Mouse (Mus musculus) forelimb bud, embryonic 11.5 days (tissue): Measurements from ENCODE around the gene Nucb1.
"Not testable (repeated sequence)": the region's sequence is repeated elsewhere in the genome, so short reads cannot be mapped to it uniquely, and the experiment has no call there.

Experiments used
- DNase-seq: peaks from one replicate; pipeline ENCODE4 v3.0.0-alpha.2; 2012; ENCODE audit warnings: low read depth, low spot score

Nucb1 gene

DNA sequence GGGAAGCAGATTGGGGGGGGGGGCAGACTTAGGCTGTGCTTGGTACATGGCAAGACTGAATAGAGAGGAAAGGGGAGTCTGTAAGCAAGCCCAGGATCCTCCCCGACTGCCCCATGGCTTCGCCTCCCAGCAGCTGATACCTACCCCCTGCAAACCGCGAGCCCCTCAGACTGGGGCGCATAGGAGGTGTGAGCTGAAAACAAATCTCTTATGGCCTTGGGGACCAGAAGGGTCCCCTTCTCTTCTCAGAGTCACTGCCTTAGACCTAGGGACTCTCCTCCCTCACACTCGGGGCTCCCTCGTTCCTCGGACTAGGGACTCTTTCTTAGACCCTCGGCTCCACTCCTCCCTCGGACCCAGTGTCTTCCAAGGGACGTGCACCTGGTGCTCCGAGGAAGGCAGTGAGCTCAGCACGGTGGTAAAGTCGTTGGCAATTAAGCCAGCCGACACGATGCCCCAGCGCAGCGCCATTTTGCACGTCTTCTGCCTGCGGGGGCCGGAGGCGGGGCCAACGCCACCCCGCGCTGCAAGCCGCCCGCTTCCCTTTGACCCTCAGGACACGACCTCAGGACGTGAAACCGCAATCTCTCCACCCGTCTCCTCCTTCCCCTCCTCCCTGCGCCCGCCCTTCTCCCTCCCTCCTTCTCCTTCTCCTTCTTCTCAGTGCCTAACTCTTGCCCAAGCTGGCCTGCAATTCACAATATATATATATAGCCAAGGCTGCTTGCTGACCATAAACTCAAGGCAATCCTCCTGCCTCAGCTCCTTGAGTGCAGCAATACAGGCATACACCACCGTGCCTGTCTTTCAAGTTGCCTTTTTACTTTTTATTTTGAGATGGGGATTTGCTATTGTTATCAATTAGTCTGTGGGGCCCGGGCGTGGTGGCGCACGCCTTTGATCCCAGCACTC is 21.7 kb downstream of the Nucb1 start, which contains the start of gene Dhdh:
Dhdh (minus strand) TSS at position 513 of the 912 bp plus-strand sequence.
- no peak for DNase-seq

DNA sequence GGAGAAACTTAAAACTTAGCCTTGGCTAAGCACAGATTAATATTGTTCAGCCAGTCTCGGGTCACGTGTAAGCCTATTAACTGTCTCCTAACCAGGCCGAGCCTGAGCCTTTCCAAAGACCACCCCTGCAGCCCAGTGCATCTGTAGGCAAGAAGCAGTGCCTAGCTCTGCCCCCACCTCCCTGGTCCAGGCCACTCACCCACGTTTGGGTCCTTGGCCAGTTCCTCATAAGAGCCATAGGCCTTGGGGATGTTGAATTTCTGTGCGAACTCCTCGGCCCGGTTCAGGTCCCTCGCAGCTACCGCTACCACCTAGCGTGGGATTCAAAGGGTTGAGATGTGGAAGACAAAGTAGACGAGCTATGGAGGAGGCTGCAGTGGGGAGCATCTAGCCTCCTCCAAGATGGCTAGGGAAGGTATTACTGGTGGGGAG is 22.3 kb downstream of the Nucb1 start:
- no peak for DNase-seq

GRCm38 (mm10) chr7:45486761-45487415 is 23.3 kb downstream of the Nucb1 start, which contains the start of gene Gm45808:
Gene Gm45808, minus strand, starts transcription at chr7:45486811.
- no peak for DNase-seq

- no peak for DNase-seq
These were observed 24.0 kb downstream of the Nucb1 start for GRCm38 (mm10) chr7:45486158-45486557.

- not testable (repeated sequence) for DNase-seq
These were observed 25.2 kb downstream of the Nucb1 start for GRCm38 (mm10) chr7:45484985-45485384.

- DNase-seq: no peak
These were observed 28.0 kb downstream of the Nucb1 start for GRCm38 (mm10) chr7:45482166-45482565.

DNA sequence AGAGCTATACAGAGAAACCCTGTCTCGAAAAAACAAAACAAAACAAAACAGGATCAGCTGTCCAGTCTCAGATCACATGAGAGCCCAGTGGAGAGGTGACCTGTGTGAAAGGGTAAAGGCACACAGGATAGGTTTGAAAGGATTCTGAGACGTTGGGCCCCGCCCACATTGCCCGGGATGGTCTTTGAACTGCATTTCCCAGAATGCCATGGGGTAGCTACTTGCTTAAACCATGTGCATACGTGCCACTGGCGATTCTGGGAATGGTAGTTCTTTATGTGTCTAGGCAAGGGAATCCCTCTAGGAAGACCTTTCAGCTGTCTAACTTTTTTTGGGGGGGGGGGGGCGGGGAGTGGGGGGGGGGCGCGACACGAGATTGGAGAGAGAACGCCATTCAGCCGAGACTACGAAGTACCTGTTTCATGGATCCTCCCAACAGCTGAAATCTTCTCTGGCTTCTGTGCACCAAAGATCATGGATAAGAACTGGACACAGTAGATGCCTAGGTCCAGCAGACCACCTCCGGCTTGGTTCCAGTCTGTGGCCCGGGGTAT is 28.8 kb downstream of the Nucb1 start, which contains the start of gene Tulp2:
Tulp2 (plus strand) TSS at position 504 of the 554 bp plus-strand sequence.
- no peak for DNase-seq

DNA sequence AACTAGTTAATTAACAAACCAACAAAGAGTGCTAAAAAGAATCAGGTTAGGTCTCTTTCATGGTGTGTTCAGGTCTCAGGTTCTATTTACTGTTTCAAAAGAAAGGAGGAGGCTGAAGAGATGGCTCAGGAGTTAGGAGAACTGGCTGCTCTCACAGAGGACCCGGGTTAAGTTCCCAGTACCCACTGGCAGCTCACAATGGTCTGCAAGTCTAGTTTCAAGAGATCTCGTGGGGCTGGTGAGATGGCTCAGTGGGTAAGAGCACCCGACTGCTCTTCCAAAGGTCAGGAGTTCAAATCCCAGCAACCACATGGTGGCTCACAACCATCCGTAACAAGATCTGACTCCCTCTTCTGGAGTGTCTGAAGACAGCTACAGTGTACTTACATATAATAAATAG is 29.9 kb downstream of the Nucb1 start:
- not testable (repeated sequence) for DNase-seq

GRCm38 (mm10) chr7:45478774-45479173 is 31.4 kb downstream of the Nucb1 start:
- DNase-seq: no peak

GRCm38 (mm10) chr7:45477003-45477402 is 33.2 kb downstream of the Nucb1 start:
- DNase-seq: peak; percentile 56

DNA sequence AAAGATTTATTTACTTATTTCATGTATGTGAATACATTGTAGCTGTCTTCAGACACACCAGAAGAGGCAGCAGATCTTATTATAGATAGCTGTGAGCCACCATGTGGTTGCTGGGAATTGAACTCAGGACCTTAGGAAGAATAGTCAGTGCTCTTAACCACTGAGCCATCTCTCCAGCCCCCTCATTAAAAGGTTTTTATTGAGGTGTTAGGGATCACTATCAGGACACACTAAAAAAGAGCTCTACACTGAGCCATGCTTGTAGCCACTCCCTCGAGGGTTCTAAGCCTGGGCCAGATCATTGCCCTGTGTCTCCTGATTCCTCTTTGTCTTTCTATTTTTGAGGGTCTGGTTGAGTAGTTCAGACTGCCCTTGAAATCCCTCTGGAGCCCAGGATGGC is 33.8 kb downstream of the Nucb1 start:
- no peak for DNase-seq

DNA sequence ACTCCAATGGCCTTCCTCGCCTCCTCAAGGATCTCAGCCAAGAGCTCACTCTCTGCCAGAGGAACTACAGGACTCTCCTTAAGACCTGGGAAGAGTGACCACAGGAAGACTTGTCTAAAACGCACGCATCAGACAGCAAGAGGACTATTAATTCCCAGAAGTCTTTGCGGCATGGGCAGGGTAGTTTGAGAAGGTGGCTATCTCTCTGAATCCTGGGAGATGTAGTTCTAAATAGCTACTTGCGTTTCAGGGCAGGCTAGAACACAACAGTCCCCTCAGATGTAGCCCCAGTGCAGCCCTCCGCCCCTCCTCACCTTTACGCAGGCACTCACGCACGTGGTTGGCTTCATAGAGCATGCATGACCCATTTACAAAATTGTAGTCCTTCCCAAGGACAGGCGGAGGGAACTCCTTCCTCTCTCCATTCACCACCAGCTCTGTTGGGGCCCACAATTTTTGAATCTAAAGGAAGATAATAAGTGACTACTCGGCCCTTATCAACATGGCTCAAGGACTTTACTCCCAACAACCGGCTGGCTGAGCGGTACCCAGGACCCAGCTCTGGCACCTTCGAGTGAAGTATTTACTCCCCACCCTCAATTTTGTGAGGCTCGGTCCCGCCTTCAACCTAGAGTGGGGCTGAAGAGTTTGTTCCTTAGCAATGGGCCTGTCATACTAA is 34.8 kb downstream of the Nucb1 start:
- DNase-seq: no peak

GRCm38 (mm10) chr7:45470869-45471268 is 39.3 kb downstream of the Nucb1 start:
- DNase-seq: peak; percentile 74

- DNase-seq: no peak
These were observed 43.0 kb downstream of the Nucb1 start for GRCm38 (mm10) chr7:45467090-45467670.

GRCm38 (mm10) chr7:45466283-45467089 is 43.7 kb downstream of the Nucb1 start, which contains the start of gene Bax:
Gene Bax, minus strand, starts transcription at chr7:45466898.
- DNase-seq: peak; percentile 96

DNA sequence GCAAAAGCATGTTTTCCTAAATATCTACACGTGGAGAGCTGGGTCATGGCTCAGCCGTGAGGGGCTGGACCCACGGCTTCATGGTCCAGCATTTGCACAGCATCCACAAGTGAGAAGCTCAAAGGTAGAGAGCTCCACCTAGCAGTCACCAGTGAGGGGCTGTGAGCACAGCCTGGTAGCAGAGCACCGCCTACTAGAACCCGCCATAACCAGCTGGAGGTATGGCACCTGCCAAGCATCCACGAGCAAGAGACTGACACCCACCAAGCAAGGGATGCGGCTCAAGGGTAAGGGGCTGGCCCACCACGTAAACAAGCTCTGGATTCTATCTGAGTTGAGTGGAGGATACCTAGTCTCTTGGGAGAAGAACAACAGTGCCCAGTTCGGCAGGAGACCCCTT is 44.7 kb downstream of the Nucb1 start:
- DNase-seq: no peak

GRCm38 (mm10) chr7:45465112-45465511 is 45.1 kb downstream of the Nucb1 start:
- no peak for DNase-seq

DNA sequence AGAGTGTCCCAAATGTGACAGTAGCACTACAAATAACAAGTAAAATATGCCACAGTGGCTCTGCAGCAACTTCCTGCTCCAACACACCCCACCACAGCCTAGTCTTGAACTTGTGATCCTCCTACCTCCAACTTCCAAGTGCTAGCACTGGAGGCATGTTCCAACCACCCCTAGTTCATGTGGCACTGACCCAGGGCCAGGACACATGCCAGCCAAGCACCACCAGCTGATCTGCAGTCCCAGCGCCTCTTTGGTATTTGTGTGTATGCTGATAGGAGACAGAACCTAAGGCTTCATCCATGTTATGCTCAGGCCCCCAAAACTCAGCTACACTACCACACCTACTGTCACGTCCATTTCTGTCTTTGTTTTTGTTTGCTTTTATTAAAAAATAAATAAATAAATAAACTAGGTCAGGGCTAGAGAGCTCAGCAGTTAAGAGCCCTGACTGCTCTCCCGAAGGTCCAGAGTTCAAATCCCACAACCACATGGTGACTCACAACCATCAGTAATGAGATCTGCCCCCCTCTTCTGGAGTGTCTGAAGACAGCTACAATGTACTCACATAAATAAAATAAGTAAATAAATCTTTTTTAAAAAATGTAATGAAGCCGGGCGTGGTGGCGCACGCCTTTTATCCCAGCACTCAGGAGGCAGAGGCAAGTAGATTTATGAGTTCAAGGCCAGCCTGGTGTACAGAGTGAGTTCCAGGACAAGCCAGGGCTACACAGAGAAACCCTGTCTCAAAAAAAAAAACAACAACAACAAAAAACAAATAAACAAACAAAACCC is 46.0 kb downstream of the Nucb1 start:
- DNase-seq: no peak

DNA sequence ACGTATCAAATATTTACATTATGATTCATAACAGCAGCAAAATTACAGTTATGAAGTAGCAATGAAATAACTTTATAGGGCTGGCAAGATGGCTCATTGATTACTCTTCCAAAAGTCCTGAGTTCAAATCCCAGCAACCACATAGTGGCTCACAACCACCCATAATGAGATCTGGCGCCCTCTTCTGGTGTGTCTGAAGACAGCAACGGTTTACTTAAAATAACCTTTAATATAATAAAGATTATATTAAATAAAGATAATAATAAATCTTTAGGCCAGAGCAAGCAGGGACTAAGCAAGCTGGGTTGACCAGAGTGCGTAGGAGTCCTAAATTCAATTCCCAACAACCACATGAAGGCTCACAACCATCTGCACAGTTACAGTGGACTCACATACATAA is 47.3 kb downstream of the Nucb1 start:
- DNase-seq: not testable (repeated sequence)

GRCm38 (mm10) chr7:45462325-45462724 is 47.9 kb downstream of the Nucb1 start:
- no peak for DNase-seq
